Mouse (Mus musculus): ENCODE measurements around the gene Map3k5. TPM values are rescaled to one million over a fixed set of nuclear protein-coding genes. Genes with fewer than 3 reads are reported as not detected.

The Map3k5 gene
- polyA plus RNA-seq, 1 experiment, result 0.53 TPM

- H3ac ChIP-seq (ENCODE audit: control insufficient read depth, insufficient read length), result no peak overlapping the region
- no peak for TF ChIP-seq MAX (IDR thresholded peaks at IDR 0.05; ENCODE audit: low read depth)
- TF ChIP-seq USF1 (IDR thresholded peaks at IDR 0.05; ENCODE audit: low read depth), result no peak
- TF ChIP-seq POLR2AphosphoS2 (IDR thresholded peaks at IDR 0.05; ENCODE audit: insufficient read length, low read depth), result no peak
- no peak for TF ChIP-seq MYOG (IDR thresholded peaks at IDR 0.05; ENCODE audit: control insufficient read depth in 1 of 3, insufficient read depth in 1 of 3, insufficient read length in 2 of 3, low read depth in 2 of 3)
- no peak for TF ChIP-seq CEBPB (IDR thresholded peaks at IDR 0.05; ENCODE audit: insufficient read depth, poor library complexity, severe bottlenecking)
- TF ChIP-seq POLR2A (IDR thresholded peaks at IDR 0.05; ENCODE audit: insufficient read length, low read depth), result no peak
Observed at GRCm38 (mm10) chr10:20064556-20065207, 130.4 kb downstream of the Map3k5 start.

DNA sequence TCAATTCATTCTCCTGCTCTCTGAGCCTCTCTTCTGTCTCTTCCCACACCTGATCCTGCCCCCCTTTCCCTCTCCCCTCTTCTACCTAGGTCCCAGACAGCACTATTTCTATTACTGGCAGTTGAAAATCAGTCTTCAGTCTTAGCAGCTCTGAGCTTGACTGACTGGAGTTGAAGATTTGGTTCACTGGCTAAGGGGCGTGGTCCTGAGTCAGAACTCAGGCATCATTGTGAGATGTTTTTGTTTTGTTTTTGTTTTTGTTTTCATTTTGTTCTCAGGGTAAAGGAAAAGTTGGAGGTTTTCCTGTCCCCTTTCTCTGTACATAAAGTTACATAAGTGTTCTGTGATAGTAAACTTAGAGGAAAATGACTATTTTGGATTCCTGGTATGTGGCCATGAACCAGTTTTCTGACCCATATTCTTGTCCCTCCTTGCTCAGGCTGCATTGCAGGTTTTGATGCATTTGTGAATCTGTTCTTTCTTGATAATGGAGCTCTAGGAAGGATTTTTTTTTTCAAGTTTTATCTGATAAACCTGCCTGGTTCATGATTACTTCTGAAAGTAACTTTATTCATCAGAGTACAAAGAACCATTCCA is 131.9 kb downstream of the Map3k5 start:
- H3K27me3 ChIP-seq (ENCODE audit: control insufficient read depth, insufficient read depth, insufficient read length), result no peaks in the 10 kb centered on the region
- H3K4me3 ChIP-seq, result no peak overlapping the region
- TF ChIP-seq MAX (IDR thresholded peaks at IDR 0.05; ENCODE audit: low read depth) (no peak), TCF12 (IDR thresholded peaks at IDR 0.05; ENCODE audit: insufficient read depth, poor library complexity, severe bottlenecking) (no peak), POLR2AphosphoS2 (IDR thresholded peaks at IDR 0.05; ENCODE audit: insufficient read length, low read depth) (no peak), POLR2A (IDR thresholded peaks at IDR 0.05; ENCODE audit: insufficient read length, low read depth) (no peak), MYOD1 (IDR thresholded peaks at IDR 0.05; ENCODE audit: control insufficient read depth in 1 of 3, insufficient read length in 2 of 3, low read depth in 2 of 3) (no peak), MYOG (IDR thresholded peaks at IDR 0.05; ENCODE audit: control insufficient read depth in 1 of 3, insufficient read depth in 1 of 3, insufficient read length in 2 of 3, low read depth in 2 of 3) (no peak), TCF3 (IDR thresholded peaks at IDR 0.05; ENCODE audit: insufficient read length, low read depth) (no peak), REST (IDR thresholded peaks at IDR 0.05; ENCODE audit: insufficient read depth, insufficient read length) (no peak), E2F4 (IDR thresholded peaks at IDR 0.05; ENCODE audit: insufficient read depth) (no peak), CEBPB (IDR thresholded peaks at IDR 0.05; ENCODE audit: insufficient read depth, poor library complexity, severe bottlenecking) (no peak), USF1 (IDR thresholded peaks at IDR 0.05; ENCODE audit: low read depth) (no peak), SRF (IDR thresholded peaks at IDR 0.05; ENCODE audit: control insufficient read depth, insufficient read length, low read depth) (no peak)
- H3ac ChIP-seq (ENCODE audit: control insufficient read depth, insufficient read length), result no peak overlapping the region
- H3K79me2 ChIP-seq (ENCODE audit: control insufficient read depth, insufficient read depth), result no peaks in the 10 kb centered on the region
- H3K36me3 ChIP-seq (ENCODE audit: control insufficient read depth, insufficient read depth), result no peaks in the 10 kb centered on the region
- H3K4me2 ChIP-seq (ENCODE audit: low read depth), result no peak overlapping the region

More at GRCm38 (mm10) chr10:20064556-20065207, 130.4 kb downstream of the Map3k5 start:
- H3K4me3 ChIP-seq, result no peak overlapping the region
- H3K79me2 ChIP-seq (ENCODE audit: control insufficient read depth, insufficient read depth), result no peaks in the 10 kb centered on the region
- no peak overlapping the region for H3K4me2 ChIP-seq (ENCODE audit: low read depth)
- H3K27me3 ChIP-seq (ENCODE audit: control insufficient read depth, insufficient read depth, insufficient read length), result no peaks in the 10 kb centered on the region
- no peaks in the 10 kb centered on the region for H3K36me3 ChIP-seq (ENCODE audit: control insufficient read depth, insufficient read depth)

DNA sequence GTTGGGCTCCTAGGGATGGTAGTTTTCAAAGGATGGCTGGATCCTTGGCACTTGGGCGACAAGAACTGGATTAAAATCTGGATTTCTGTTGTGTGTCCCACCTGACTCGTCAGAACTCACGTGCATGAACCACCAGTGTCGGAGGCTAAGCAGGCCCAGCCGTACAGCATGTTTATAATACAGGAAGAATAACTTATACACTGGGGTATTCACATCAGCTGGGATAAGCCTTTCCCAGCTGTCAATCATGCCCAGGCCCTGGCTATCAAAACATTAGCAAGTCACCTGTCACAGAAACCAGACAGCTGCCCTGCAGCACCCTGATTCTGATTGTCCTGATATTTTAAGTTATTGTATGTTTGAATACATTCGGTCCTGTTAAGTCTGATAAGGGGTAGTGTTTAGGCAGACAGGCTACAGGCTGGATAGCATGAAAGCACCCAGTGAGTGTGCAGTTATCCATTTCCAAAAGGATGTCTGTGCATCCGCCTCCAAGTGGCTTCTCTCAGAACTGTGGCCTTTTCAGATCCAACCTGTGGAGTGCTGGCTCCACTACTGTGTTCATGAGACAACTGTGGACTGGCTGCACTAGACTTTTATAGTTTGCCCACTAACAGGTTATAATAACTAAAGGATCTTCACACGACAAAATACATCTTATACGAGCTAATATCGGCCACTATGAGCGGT is 135.6 kb downstream of the Map3k5 start:
- no peaks in the 10 kb centered on the region for H3K27me3 ChIP-seq (ENCODE audit: control insufficient read depth, insufficient read depth, insufficient read length)
- H3ac ChIP-seq (ENCODE audit: control insufficient read depth, insufficient read length), result no peak overlapping the region
- H3K79me2 ChIP-seq (ENCODE audit: control insufficient read depth, insufficient read depth), result no peaks in the 10 kb centered on the region
- no peak overlapping the region for H3K4me2 ChIP-seq (ENCODE audit: low read depth)
- no peak overlapping the region for H3K4me3 ChIP-seq
- TF ChIP-seq MYOD1 (IDR thresholded peaks at IDR 0.05; ENCODE audit: control insufficient read depth in 1 of 3, insufficient read length in 2 of 3, low read depth in 2 of 3) (no peak), POLR2A (IDR thresholded peaks at IDR 0.05; ENCODE audit: insufficient read length, low read depth) (no peak), POLR2AphosphoS2 (IDR thresholded peaks at IDR 0.05; ENCODE audit: insufficient read length, low read depth) (no peak), TCF3 (IDR thresholded peaks at IDR 0.05; ENCODE audit: insufficient read length, low read depth) (no peak), MYOG (IDR thresholded peaks at IDR 0.05; ENCODE audit: control insufficient read depth in 1 of 3, insufficient read depth in 1 of 3, insufficient read length in 2 of 3, low read depth in 2 of 3) (no peak), SRF (IDR thresholded peaks at IDR 0.05; ENCODE audit: control insufficient read depth, insufficient read length, low read depth) (no peak), CEBPB (IDR thresholded peaks at IDR 0.05; ENCODE audit: insufficient read depth, poor library complexity, severe bottlenecking) (no peak), MAX (IDR thresholded peaks at IDR 0.05; ENCODE audit: low read depth) (no peak), REST (IDR thresholded peaks at IDR 0.05; ENCODE audit: insufficient read depth, insufficient read length) (no peak), E2F4 (IDR thresholded peaks at IDR 0.05; ENCODE audit: insufficient read depth) (no peak), USF1 (IDR thresholded peaks at IDR 0.05; ENCODE audit: low read depth) (no peak)
- H3K36me3 ChIP-seq (ENCODE audit: control insufficient read depth, insufficient read depth), result no peaks in the 10 kb centered on the region

DNA sequence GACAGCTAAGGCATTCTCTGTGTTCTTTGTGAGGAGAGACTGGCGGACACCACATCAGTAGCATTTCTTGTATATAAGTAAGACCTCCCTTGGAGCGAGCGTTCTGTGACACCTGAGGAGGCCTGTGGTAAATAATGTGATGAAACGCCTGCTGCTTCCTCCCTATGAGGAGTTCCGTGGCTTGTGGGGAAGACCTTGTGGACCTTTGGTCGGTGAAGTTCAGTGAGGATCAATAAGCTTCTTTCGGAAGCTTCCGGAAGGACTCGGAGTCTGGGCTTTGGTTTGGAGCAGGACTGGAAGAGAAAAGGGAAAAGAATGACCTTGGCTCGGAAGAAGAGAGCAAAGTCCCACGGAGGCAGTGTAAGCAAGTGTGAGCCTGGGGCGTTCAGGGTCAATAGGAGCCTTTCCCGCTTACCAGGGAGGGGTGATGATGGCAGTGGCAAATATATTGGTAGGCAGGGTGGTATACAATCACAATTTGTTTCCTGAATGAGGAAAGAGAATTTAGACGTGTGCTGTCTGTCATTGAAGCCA is 136.4 kb downstream of the Map3k5 start:
- H3K36me3 ChIP-seq (ENCODE audit: control insufficient read depth, insufficient read depth), result no peaks in the 10 kb centered on the region
- no peak overlapping the region for H3K4me2 ChIP-seq (ENCODE audit: low read depth)
- H3ac ChIP-seq (ENCODE audit: control insufficient read depth, insufficient read length), result no peak overlapping the region
- no peaks in the 10 kb centered on the region for H3K79me2 ChIP-seq (ENCODE audit: control insufficient read depth, insufficient read depth)
- no peak for TF ChIP-seq POLR2AphosphoS2 (IDR thresholded peaks at IDR 0.05; ENCODE audit: insufficient read length, low read depth)
- no peak for TF ChIP-seq E2F4 (IDR thresholded peaks at IDR 0.05; ENCODE audit: insufficient read depth)
- no peak for TF ChIP-seq TCF3 (IDR thresholded peaks at IDR 0.05; ENCODE audit: insufficient read length, low read depth)
- H3K27me3 ChIP-seq (ENCODE audit: control insufficient read depth, insufficient read depth, insufficient read length), result no peaks in the 10 kb centered on the region
- H3K4me3 ChIP-seq, result no peak overlapping the region
